Mouse (Mus musculus) liver, postnatal 0 days (tissue): ENCODE results near the gene Methig1.

Experiments
- CTCF ChIP-seq: sonication (generic); IDR thresholded peaks from 2 replicates; pipeline ENCODE4 v1.5.1; 2016; ENCODE audit warnings: antibody characterized with exemption, low read depth
- EP300 ChIP-seq: IDR thresholded peaks from 2 replicates; pipeline ENCODE4 v1.6.1; 2016; ENCODE audit warnings: antibody characterized with exemption, low read depth, mild to moderate bottlenecking

- TF ChIP-seq CTCF (peak; percentile 41), EP300 (no peak)
These were observed 42.6 kb downstream of the Methig1 start for GRCm38 (mm10) chr15:100395561-100395960.
